Mouse (Mus musculus) myocyte (in vitro differentiated cells): Measurements from ENCODE around the gene Prkca.

Experiments used
- E2F4 ChIP-seq: IDR thresholded peaks from one replicate; pipeline ENCODE4 v1.6.1; 2011; ENCODE audit warnings: mild to moderate bottlenecking, control low read depth, moderate library complexity; ENCODE audit not compliant: insufficient read depth
- POLR2A ChIP-seq: IDR thresholded peaks from one replicate; pipeline ENCODE4 v1.6.1; 2011; ENCODE audit warnings: low read depth, mild to moderate bottlenecking, control low read depth, moderate library complexity; ENCODE audit not compliant: insufficient read length
- REST ChIP-seq: IDR thresholded peaks from one replicate; pipeline ENCODE4 v1.6.1; 2011; ENCODE audit warnings: mild to moderate bottlenecking, control low read depth, moderate library complexity; ENCODE audit not compliant: insufficient read depth, insufficient read length
- TCF12 ChIP-seq: IDR thresholded peaks from one replicate; pipeline ENCODE4 v1.6.1; 2011; ENCODE audit warnings: mild to moderate bottlenecking, control low read depth; ENCODE audit not compliant: poor library complexity, insufficient read depth, severe bottlenecking

- no peak for TF ChIP-seq POLR2A
- TF ChIP-seq REST, result no peak
- no peak for TF ChIP-seq E2F4
- TF ChIP-seq TCF12, result no peak
These were observed 107.5 kb downstream of the Prkca start for GRCm38 (mm10) chr11:108236195-108236594.
